Mouse (Mus musculus) lung, postnatal 0 days (tissue): ENCODE results near the gene Fcamr. TPM values are rescaled to one million over a fixed set of nuclear protein-coding genes. Genes with fewer than 3 reads are reported as not detected.

Experiments used
- ATAC-seq: fragments of 200-750 bp; cut with Nextera tagmentation; 2 replicates; pipeline ENCODE4 v1.8.0; 2017; ENCODE audit warnings: moderate library complexity
- DNase-seq: peaks from one replicate; pipeline ENCODE4 v3.0.0-alpha.2; 2016; ENCODE audit warnings: low spot score
- H3K27ac ChIP-seq: fragments of 300-500 bp; sonication (generic); 2 replicates; pipeline ENCODE4 v1.5.1; 2014; ENCODE audit warnings: antibody characterized with exemption, mild to moderate bottlenecking, low read length, mixed read lengths
- H3K27me3 ChIP-seq: fragments of 300-500 bp; sonication (generic); replicated peaks from 2 replicates; pipeline ENCODE4 v1.6.1; 2014; ENCODE audit warnings: low read length, mixed read lengths; ENCODE audit not compliant: insufficient read depth
- H3K36me3 ChIP-seq: fragments of 300-500 bp; sonication (generic); 2 replicates; pipeline ENCODE4 v1.6.1; 2014; ENCODE audit warnings: low read length, mixed read lengths; ENCODE audit not compliant: insufficient read depth
- H3K4me1 ChIP-seq: fragments of 300-500 bp; sonication (generic); 2 replicates; pipeline ENCODE4 v1.6.1; 2014; ENCODE audit warnings: antibody characterized with exemption, low read depth, low read length, mixed read lengths; ENCODE audit not compliant: insufficient read depth
- H3K4me2 ChIP-seq: fragments of 300-500 bp; sonication (generic); replicated peaks from 2 replicates; pipeline ENCODE4 v1.6.1; 2014; ENCODE audit warnings: low read depth, mild to moderate bottlenecking, low read length, moderate library complexity, mixed read lengths
- H3K4me3 ChIP-seq: fragments of 300-500 bp; sonication (generic); 2 replicates; pipeline ENCODE4 v1.5.1; 2014; ENCODE audit warnings: low read depth, low read length
- H3K9ac ChIP-seq: fragments of 300-500 bp; sonication (generic); replicated peaks from 2 replicates; pipeline ENCODE4 v1.6.1; 2014; ENCODE audit warnings: low read depth, mild to moderate bottlenecking
- H3K9me3 ChIP-seq: fragments of 300-500 bp; sonication (generic); 2 replicates; pipeline ENCODE4 v1.6.1; 2016; ENCODE audit warnings: low read length, mixed read lengths
- CTCF ChIP-seq: IDR thresholded peaks from 2 replicates; pipeline ENCODE4 v1.5.1; 2016; ENCODE audit warnings: antibody characterized with exemption, mild to moderate bottlenecking
- EP300 ChIP-seq: IDR thresholded peaks from 2 replicates; pipeline ENCODE4 v1.6.1; 2016; ENCODE audit warnings: antibody characterized with exemption, mild to moderate bottlenecking, control low read depth
- WGBS: fragments of 180-500 bp; shearing (Covaris S2); extraction: QIAGEN DNeasy Blood & Tissue Kit; methylation state at CpG from one replicate; pipeline ENCODE4 v1.1.7; 2014; 5-methylcytosine and 5-hydroxymethylcytosine counted together
- polyA plus RNA-seq: library from polyadenylated mRNA; unstranded; fragments of >200 nt; fragmentation: Nextera tagmentation; extraction: Ambion mirVana; gene quantifications from 2 replicates; pipeline ENCODE4 v1.2.1, GENCODE M21; 2015

Fcamr gene
- polyA plus RNA-seq, 1 experiment from 2014 or later: 0.06 TPM

GRCm38 (mm10) chr1:130840599-130841379 is 40.1 kb downstream of the Fcamr start:
- no peak for TF ChIP-seq EP300
- no peak for TF ChIP-seq CTCF
- no peak for ATAC-seq
- Histone ChIP-seq H3K27me3 (no peaks in the 10 kb centered on the region), H3K27ac (no peak overlapping the region), H3K9me3 (no peaks in the 10 kb centered on the region), H3K4me3 (no peak overlapping the region), H3K4me2 (no peak overlapping the region), H3K9ac (no peak overlapping the region), H3K4me1 (no peaks in the 10 kb centered on the region), H3K36me3 (no peaks in the 10 kb centered on the region)
- 37% methylated on average over 8 of the region's 8 CpGs for WGBS
- peak; percentile 12 for DNase-seq

DNA sequence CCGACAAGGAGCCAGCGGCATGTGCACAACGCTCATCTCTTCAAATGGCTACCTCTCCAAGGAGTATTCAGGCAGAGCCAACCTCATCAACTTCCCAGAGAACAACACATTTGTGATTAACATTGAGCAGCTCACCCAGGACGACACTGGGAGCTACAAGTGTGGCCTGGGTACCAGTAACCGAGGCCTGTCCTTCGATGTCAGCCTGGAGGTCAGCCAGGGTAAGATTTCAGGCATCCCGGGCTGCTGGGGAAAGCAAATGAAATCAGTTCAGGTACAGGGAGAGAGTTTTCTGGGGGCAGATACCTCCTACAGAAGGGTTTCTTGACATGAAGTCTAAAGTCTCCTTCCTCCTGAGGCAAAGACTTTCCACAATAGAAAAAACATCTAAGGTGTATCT is 40.9 kb downstream of the Fcamr start:
- 84% methylated on average over 7 of the region's 7 CpGs for WGBS
- H3K9me3 ChIP-seq: no peaks in the 10 kb centered on the region
- no peak overlapping the region for H3K4me2 ChIP-seq
- no peak for ATAC-seq
- H3K36me3 ChIP-seq: no peaks in the 10 kb centered on the region
- no peak for DNase-seq
- H3K27ac ChIP-seq: no peak overlapping the region
- H3K4me3 ChIP-seq: no peak overlapping the region
- H3K9ac ChIP-seq: no peak overlapping the region
- H3K4me1 ChIP-seq: no peaks in the 10 kb centered on the region
- H3K27me3 ChIP-seq: no peaks in the 10 kb centered on the region
- TF ChIP-seq CTCF (no peak), EP300 (no peak)

DNA sequence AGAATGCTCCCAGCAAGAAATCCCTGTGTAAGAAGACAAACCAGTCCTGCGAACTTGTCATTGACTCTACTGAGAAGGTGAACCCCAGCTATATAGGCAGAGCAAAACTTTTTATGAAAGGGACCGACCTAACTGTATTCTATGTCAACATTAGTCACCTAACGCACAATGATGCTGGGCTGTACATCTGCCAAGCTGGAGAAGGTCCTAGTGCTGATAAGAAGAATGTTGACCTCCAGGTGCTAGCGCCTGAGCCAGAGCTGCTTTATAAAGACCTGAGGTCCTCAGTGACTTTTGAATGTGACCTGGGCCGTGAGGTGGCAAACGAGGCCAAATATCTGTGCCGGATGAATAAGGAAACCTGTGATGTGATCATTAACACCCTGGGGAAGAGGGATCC is 43.8 kb downstream of the Fcamr start:
- H3K27me3 ChIP-seq: no peaks in the 10 kb centered on the region
- H3K36me3 ChIP-seq: no peaks in the 10 kb centered on the region
- WGBS: 75% methylated on average over 7 of the region's 7 CpGs
- no peak overlapping the region for H3K4me3 ChIP-seq
- H3K9ac ChIP-seq: no peak overlapping the region
- no peak overlapping the region for H3K27ac ChIP-seq
- no peak overlapping the region for H3K4me2 ChIP-seq
- no peaks in the 10 kb centered on the region for H3K9me3 ChIP-seq
- no peak for DNase-seq
- TF ChIP-seq CTCF: no peak
- no peak for TF ChIP-seq EP300
- no peaks in the 10 kb centered on the region for H3K4me1 ChIP-seq
- ATAC-seq: no peak

DNA sequence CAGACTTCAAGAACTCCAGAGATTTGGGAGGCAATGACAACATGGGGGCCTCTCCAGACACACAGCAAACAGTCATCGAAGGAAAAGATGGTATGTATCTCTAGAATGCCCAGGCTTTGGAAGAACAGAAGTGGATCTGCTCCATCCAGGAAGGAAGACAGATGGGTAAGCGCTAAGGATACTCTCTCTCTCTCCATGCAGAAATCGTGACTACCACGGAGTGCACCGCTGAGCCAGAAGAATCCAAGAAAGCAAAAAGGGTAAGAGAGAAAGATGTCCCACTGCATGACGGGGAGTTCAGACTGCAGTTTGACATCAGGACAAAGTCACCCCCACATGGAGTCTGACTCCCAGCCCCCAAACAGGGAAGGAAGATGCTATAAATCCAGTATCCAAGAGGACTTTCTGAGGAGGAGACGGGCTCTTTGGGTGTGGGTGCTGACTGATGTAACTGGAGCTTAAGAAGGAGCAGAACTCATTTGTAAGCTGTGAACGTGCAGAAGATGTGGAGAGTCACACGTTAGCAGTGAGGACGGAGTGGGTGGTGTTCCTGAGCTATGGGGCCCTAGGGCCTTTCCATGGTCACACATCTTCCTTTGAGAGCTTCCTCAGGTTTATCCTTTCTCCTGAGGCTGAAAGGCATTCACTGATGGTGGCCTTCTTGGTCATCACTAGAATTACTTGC is 49.0 kb downstream of the Fcamr start:
- Histone ChIP-seq H3K9me3 (no peaks in the 10 kb centered on the region), H3K9ac (no peak overlapping the region), H3K4me1 (no peaks in the 10 kb centered on the region), H3K36me3 (no peaks in the 10 kb centered on the region), H3K4me2 (no peak overlapping the region), H3K4me3 (no peak overlapping the region), H3K27ac (no peak overlapping the region), H3K27me3 (no peaks in the 10 kb centered on the region)
- 86% methylated on average over 10 of the region's 10 CpGs for WGBS
- DNase-seq (no peak), ATAC-seq (no peak)
- no peak for TF ChIP-seq CTCF
- no peak for TF ChIP-seq EP300

DNA sequence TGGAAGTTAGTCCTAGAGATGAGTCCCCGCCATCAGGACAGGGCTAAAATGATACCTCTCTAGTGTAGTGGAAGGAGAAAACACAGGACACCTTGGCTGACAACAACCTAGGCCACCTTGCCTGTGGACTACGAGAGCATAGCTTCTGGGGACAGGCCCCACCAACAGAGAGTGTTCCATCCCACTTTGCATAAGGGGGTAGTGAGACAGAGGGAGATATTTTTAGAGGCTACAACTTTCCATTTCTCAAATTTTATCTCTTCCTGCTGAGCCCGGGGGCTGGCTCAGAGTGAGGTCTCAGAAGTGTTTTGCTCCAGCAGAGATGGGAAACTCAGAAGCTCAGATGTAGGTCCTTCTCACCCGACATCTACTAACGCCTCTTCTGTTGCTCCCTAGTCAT is 49.7 kb downstream of the Fcamr start:
- Histone ChIP-seq H3K27me3 (no peaks in the 10 kb centered on the region), H3K36me3 (no peaks in the 10 kb centered on the region), H3K4me2 (no peak overlapping the region), H3K9me3 (no peaks in the 10 kb centered on the region), H3K9ac (no peak overlapping the region), H3K4me1 (no peaks in the 10 kb centered on the region), H3K4me3 (no peak overlapping the region), H3K27ac (no peak overlapping the region)
- no peak for TF ChIP-seq EP300
- TF ChIP-seq CTCF: no peak
- DNase-seq: no peak
- ATAC-seq: no peak
- 80% methylated on average over 5 of the region's 5 CpGs for WGBS

DNA sequence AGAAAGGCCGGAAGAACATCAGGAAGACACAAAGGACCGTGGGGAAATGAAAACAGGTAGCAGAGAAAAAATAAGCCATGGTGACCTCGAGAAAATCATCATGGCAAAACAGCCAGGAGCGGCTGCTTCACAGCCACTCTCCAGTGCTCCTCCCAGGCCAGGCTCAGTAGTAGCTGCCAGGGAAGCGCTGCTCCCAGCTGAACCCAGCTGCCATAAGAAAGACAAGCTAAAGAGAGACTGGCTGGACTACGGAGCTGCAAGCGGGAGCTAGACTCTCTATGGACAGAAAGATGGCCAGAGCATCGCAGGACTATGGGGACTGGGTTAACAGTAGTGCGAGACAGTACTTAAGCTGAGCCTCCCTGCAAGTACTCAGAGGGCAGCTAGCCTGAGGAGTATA is 54.1 kb downstream of the Fcamr start:
- 76% methylated on average over 9 of the region's 9 CpGs for WGBS
- no peak overlapping the region for H3K4me2 ChIP-seq

More for the DNA sequence above, 54.1 kb downstream of the Fcamr start:
- no peak overlapping the region for H3K9ac ChIP-seq
- ATAC-seq (no peak), DNase-seq (no peak)
- no peaks in the 10 kb centered on the region for H3K36me3 ChIP-seq
- TF ChIP-seq CTCF: no peak
- TF ChIP-seq EP300: no peak
- no peaks in the 10 kb centered on the region for H3K27me3 ChIP-seq
- H3K4me3 ChIP-seq: no peak overlapping the region
- no peak overlapping the region for H3K27ac ChIP-seq
- H3K9me3 ChIP-seq: no peaks in the 10 kb centered on the region
- H3K4me1 ChIP-seq: no peaks in the 10 kb centered on the region
